Mouse (Mus musculus) bone marrow macrophage, adult 2 months (primary cell): ENCODE data around the gene Cradd.

Source experiments
- CTCF ChIP-seq: IDR thresholded peaks from 2 replicates; pipeline ENCODE4 v1.5.1; 2012; ENCODE audit warnings: low read depth, mild to moderate bottlenecking, low read length, moderate library complexity
- POLR2A ChIP-seq: IDR thresholded peaks from 2 replicates; pipeline ENCODE4 v1.6.1; 2012; ENCODE audit warnings: mild to moderate bottlenecking, low read depth, low read length, borderline replicate concordance

- TF ChIP-seq CTCF = no peak
- TF ChIP-seq POLR2A = no peak
These were observed 176.6 kb downstream of the Cradd start for GRCm38 (mm10) chr10:95147136-95147901.
